Mouse (Mus musculus): Measurements from ENCODE around the gene Unk. TPM values are rescaled to one million over a fixed set of nuclear protein-coding genes. Genes with fewer than 3 reads are reported as not detected.

Unk gene
- polyA plus RNA-seq, 1 experiment from 2014 or later, result 38.0 TPM

- H3K27ac ChIP-seq, result no peak overlapping the region
- H3K27me3 ChIP-seq, result no peaks in the 10 kb centered on the region
- no peak for ATAC-seq
- peaks cover 52% of the 10 kb centered on the region for H3K36me3 ChIP-seq (ENCODE audit: poor library complexity, severe bottlenecking)
- H3K4me3 ChIP-seq, result no peak overlapping the region
- H3K9ac ChIP-seq, result no peak overlapping the region
- no peaks in the 10 kb centered on the region for H3K9me3 ChIP-seq (replicated peaks)
- H3K4me2 ChIP-seq, result no peak overlapping the region
- no peaks in the 10 kb centered on the region for H3K4me1 ChIP-seq
- 91% methylated on average over 6 of the region's 6 CpGs for WGBS
Measured at GRCm38 (mm10) chr11:116040593-116040992, 10.5 kb downstream of the Unk start.

DNA sequence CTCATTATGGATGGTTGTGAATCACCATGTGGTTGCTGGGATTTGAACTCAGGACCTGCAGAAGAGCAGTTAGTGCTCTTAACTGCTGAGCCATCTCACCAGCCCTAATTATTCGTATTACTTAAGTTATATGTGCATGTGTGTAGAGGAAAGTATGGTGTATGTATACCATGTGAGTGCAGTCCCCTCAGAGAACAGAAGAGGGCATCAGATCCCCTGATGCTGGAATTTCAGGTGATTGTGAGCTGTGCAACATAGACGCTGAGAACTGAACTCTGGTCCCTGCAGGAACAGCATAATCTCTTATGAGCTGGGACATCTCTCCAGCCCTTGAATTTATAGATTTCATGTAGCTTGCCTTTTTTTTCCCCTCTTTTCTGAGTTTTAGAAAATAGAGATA lies 11.7 kb downstream of the Unk start:
- no peaks in the 10 kb centered on the region for H3K4me1 ChIP-seq
- 98% methylated on average over 2 of the region's 2 CpGs for WGBS
- no peak overlapping the region for H3K4me3 ChIP-seq
- peaks cover 63% of the 10 kb centered on the region for H3K36me3 ChIP-seq (ENCODE audit: poor library complexity, severe bottlenecking)
- H3K4me2 ChIP-seq, result no peak overlapping the region
- no peak overlapping the region for H3K27ac ChIP-seq
- no peak overlapping the region for H3K9ac ChIP-seq
- H3K27me3 ChIP-seq, result no peaks in the 10 kb centered on the region
- H3K9me3 ChIP-seq (replicated peaks), result no peaks in the 10 kb centered on the region
- no peak for ATAC-seq

DNA sequence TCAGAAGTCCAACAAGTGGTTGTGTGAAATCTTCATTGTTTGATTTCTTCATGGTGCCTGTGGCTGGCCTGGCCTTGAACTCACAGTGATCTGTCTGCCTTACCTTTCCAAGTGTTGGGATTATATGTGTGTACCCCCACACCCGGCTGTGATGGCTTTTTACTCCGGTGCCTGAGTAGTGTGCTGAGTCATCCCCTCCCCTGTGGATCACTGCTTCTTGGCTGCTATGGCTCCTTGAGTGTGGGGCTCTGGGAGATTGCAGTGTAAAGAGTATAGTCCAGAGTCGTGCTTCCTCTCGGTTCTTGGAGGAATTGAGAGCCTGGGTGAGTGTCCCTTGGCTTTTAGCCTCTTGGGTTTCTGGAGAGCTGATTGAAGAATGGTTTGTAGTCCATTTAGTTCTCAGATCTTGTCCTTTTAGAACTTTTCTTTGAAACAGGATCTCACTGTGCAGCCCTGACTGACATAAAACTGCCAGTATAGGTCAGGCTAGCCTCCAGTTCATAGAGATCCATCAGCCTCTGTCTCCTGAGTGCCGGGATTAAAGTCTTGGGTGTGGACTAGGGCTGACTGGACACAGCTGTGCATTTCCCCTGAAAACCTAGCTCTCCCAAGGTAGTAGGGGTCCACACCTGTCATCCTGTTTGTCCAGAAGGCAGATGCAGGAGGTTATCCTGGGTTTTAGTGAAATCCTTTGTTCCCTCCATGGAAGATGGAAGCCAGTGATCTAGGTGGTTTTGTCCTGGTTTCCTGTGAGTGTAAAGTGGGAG lies 12.4 kb downstream of the Unk start:
- Histone ChIP-seq H3K9ac (no peak overlapping the region), H3K4me2 (no peak overlapping the region), H3K4me3 (no peak overlapping the region), H3K36me3 (ENCODE audit: poor library complexity, severe bottlenecking) (peaks cover 69% of the 10 kb centered on the region), H3K9me3 (replicated peaks) (no peaks in the 10 kb centered on the region), H3K27ac (no peak overlapping the region), H3K27me3 (no peaks in the 10 kb centered on the region), H3K4me1 (no peaks in the 10 kb centered on the region)
- no peak for ATAC-seq
- 95% methylated on average over 5 of the region's 5 CpGs for WGBS

DNA sequence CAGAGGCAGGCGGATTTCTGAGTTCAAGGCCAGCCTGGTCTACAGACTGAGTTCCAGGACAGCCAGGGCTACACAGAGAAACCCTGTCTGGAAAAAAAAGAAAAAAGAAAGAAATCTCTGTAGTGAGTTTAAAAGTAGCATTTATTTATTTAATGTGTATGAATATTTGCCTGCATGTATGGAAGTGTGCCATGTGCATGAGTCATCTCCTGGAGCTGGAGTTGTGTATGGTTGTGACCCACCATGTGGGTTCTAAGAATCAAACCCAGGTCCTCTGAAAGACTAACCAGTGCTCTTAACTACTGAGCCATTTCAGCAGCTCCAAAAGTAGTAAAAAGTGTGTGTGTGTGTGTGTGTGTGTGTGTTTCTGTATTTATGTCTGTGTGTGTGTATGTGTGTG lies 13.2 kb downstream of the Unk start:
- Histone ChIP-seq H3K4me3 (no peak overlapping the region), H3K27me3 (no peaks in the 10 kb centered on the region), H3K9ac (no peak overlapping the region), H3K36me3 (ENCODE audit: poor library complexity, severe bottlenecking) (peaks cover 76% of the 10 kb centered on the region), H3K4me1 (no peaks in the 10 kb centered on the region), H3K27ac (no peak overlapping the region), H3K4me2 (no peak overlapping the region), H3K9me3 (replicated peaks) (no peaks in the 10 kb centered on the region)
- ATAC-seq, result no peak
- 88% methylated on average over 1 of the region's 1 CpGs for WGBS

DNA sequence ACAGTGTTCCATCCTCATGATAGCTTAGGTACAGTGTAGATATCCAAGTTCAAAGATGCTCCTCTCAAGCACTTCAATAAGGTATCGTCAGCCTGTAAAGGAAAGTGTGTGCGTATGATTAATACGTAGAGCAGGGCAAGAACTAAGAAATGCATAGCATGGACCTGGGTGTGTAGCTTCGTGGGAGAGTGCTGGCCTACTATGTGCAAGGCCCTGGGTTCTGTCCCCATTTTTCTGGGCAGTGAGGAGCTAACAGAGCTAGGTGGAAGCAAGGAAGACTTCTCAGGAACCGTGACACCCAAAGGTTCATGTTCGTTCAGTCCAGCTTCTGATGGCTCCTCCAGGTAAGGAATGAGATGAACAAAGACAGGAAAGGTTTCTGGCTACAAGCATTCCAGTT lies 15.1 kb downstream of the Unk start:
- no peak overlapping the region for H3K4me3 ChIP-seq
- ATAC-seq, result no peak
- WGBS, result 98% methylated on average over 6 of the region's 6 CpGs

DNA sequence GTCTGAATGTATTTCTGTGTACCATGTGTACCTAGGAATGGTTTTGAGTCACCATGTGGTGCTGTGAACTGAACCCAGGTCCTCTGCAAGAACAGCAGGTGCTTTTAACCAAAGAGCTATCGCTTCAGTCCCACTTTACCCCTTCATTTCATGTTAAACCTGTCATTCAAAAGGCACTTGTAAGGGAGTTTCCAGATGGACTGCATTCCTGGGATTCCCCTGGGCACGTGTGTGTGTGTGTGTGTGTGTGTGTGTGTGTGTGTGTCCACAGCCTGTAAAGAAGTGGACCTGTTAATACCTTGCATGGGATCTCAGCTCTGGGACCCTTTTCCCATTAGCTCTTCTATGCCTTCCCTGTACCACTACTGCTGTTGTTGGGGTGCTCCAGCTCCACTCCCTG lies 19.5 kb downstream of the Unk start:
- Histone ChIP-seq H3K9me3 (replicated peaks) (no peaks in the 10 kb centered on the region), H3K27ac (no peak overlapping the region), H3K4me1 (no peaks in the 10 kb centered on the region), H3K27me3 (no peaks in the 10 kb centered on the region), H3K9ac (no peak overlapping the region), H3K36me3 (ENCODE audit: poor library complexity, severe bottlenecking) (peaks cover 96% of the 10 kb centered on the region), H3K4me3 (no peak overlapping the region), H3K4me2 (no peak overlapping the region)
- 94% methylated on average over 2 of the region's 2 CpGs for WGBS
- ATAC-seq, result no peak

More for the DNA sequence above, 15.1 kb downstream of the Unk start:
- H3K4me1 ChIP-seq, result no peaks in the 10 kb centered on the region
- no peaks in the 10 kb centered on the region for H3K27me3 ChIP-seq
- H3K9me3 ChIP-seq (replicated peaks), result no peaks in the 10 kb centered on the region
- no peak overlapping the region for H3K27ac ChIP-seq
- peaks cover 78% of the 10 kb centered on the region for H3K36me3 ChIP-seq (ENCODE audit: poor library complexity, severe bottlenecking)
- H3K9ac ChIP-seq, result no peak overlapping the region
- no peak overlapping the region for H3K4me2 ChIP-seq

DNA sequence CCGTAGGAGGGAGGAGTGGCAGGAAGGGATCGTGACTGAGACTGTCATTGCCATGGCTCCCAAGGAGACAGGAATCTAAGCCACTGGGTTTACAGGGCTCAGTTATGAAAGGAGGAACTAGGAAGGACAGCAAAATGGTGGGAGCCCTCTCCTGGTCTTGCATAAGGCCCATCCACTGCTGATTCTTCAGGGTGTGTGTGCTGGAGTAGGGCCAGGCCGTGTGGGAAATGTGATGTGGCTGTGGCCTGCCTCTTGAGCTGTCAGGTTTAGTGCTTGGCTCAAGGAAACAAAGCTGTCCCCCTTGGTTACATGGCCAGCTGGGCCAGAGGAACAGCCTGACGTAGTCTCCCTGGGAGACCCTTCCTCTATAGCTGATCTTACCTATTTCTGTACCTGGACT lies 20.1 kb downstream of the Unk start:
- no peaks in the 10 kb centered on the region for H3K4me1 ChIP-seq
- H3K9ac ChIP-seq, result no peak overlapping the region
- no peak overlapping the region for H3K4me3 ChIP-seq
- no peaks in the 10 kb centered on the region for H3K27me3 ChIP-seq
- no peak overlapping the region for H3K27ac ChIP-seq
- ATAC-seq, result no peak
- H3K36me3 ChIP-seq (ENCODE audit: poor library complexity, severe bottlenecking), result peaks cover 96% of the 10 kb centered on the region
- no peak overlapping the region for H3K4me2 ChIP-seq
- WGBS, result 86% methylated on average over 4 of the region's 4 CpGs
- H3K9me3 ChIP-seq (replicated peaks), result no peaks in the 10 kb centered on the region

DNA sequence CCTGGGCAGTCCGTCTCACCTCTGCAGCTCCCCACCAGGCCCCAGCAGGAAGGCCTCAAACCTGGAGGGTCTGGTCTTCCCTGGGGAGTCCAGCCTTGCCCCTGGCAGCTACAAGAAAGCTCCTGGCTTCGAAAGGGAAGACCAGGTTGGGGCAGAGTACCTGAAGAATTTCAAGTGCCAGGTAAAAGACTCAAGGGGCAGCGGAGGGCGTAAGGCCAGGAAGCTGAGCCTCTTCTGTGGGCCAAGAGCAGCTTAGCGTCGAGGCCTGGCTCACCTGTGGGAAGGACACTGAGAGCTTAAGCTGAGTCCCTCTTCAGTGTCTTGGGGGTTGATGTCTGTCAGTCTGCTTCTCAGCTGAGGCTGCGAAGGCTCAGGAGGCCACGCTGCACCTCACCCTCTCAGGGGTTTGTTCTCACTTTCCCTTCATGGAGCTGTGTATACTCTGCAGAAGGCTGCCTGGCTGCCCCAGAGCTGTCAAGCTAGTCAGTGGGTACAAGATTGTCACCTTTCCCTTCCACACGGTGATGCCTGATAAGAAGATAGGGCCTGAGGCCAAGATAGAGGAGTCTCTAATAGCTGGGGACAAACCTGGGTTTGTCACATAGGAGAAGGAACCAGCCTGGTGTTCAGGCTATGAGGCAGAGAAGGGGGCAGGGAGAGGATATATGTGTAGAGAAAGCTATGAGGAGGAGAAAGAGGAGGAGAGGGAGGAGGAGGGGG lies 23.5 kb downstream of the Unk start:
- Histone ChIP-seq H3K9me3 (replicated peaks) (no peaks in the 10 kb centered on the region), H3K36me3 (ENCODE audit: poor library complexity, severe bottlenecking) (peaks cover 99% of the 10 kb centered on the region), H3K4me2 (no peak overlapping the region), H3K9ac (no peak overlapping the region), H3K27ac (no peak overlapping the region), H3K4me3 (no peak overlapping the region), H3K27me3 (no peaks in the 10 kb centered on the region), H3K4me1 (no peaks in the 10 kb centered on the region)
- 93% methylated on average over 9 of the region's 9 CpGs for WGBS
- ATAC-seq, result no peak

DNA sequence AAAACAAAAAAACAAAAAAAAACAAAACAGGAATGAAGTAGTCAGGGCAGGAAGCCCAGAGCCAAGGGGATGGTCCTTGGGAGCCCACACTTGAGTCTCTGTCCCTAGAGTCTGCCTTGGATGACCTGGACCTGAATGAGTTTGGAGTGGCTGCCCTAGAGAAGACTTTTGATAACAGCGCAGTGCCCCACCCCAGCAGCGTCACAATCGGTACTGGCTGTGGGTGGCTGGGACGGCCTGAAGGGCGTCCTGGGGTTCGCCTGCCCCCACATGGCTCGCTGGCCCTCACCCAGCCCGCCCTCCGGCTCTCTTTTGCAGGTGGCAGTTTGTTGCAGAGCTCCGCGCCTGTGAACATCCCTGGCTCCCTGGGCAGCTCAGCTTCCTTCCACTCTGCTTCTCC lies 25.8 kb downstream of the Unk start:
- H3K4me1 ChIP-seq, result no peaks in the 10 kb centered on the region
- H3K9me3 ChIP-seq (replicated peaks), result no peaks in the 10 kb centered on the region
- H3K4me3 ChIP-seq, result no peak overlapping the region
- 95% methylated on average over 11 of the region's 11 CpGs for WGBS
- H3K9ac ChIP-seq, result no peak overlapping the region
- no peaks in the 10 kb centered on the region for H3K27me3 ChIP-seq
- H3K36me3 ChIP-seq (ENCODE audit: poor library complexity, severe bottlenecking), result peaks cover 99% of the 10 kb centered on the region
- no peak for ATAC-seq
- H3K4me2 ChIP-seq, result no peak overlapping the region
- H3K27ac ChIP-seq, result no peak overlapping the region

GRCm38 (mm10) chr11:116057237-116057881 lies 27.2 kb downstream of the Unk start:
- 89% methylated on average over 4 of the region's 4 CpGs for WGBS
- Histone ChIP-seq H3K27ac (no peak overlapping the region), H3K9me3 (replicated peaks) (no peaks in the 10 kb centered on the region), H3K4me1 (0 out of 2 replicates have a peak, but pooled peaks cover 3% of the 10 kb centered on the region), H3K27me3 (no peaks in the 10 kb centered on the region), H3K4me2 (no peak overlapping the region), H3K9ac (no peak overlapping the region), H3K4me3 (no peak overlapping the region), H3K36me3 (ENCODE audit: poor library complexity, severe bottlenecking) (peaks cover 100% of the 10 kb centered on the region)
- no peak for ATAC-seq

- no peak for ATAC-seq
- 85% methylated on average over 12 of the region's 12 CpGs for WGBS
- H3K36me3 ChIP-seq (ENCODE audit: poor library complexity, severe bottlenecking), result peaks cover 95% of the 10 kb centered on the region
Measured at GRCm38 (mm10) chr11:116058022-116058614, 28.0 kb downstream of the Unk start.

More at GRCm38 (mm10) chr11:116058022-116058614, 28.0 kb downstream of the Unk start:
- H3K4me2 ChIP-seq, result no peak overlapping the region
- no peak overlapping the region for H3K4me3 ChIP-seq
- H3K27ac ChIP-seq, result no peak overlapping the region
- no peaks in the 10 kb centered on the region for H3K27me3 ChIP-seq
- H3K9me3 ChIP-seq (replicated peaks), result no peaks in the 10 kb centered on the region
- 0 out of 2 replicates have a peak, but pooled peaks cover 5% of the 10 kb centered on the region for H3K4me1 ChIP-seq
- no peak overlapping the region for H3K9ac ChIP-seq

Data from forebrain, embryonic 13.5 days (tissue).